Mouse (Mus musculus): Measurements from ENCODE around the gene Tenm4. TPM values are rescaled to one million over a fixed set of nuclear protein-coding genes. Genes with fewer than 3 reads are reported as not detected.

Tenm4 gene
- polyA plus RNA-seq, 1 experiment = 0.79 TPM

- Histone ChIP-seq H3K27me3 (ENCODE audit: control insufficient read depth, insufficient read depth, low read length) (no peaks in the 10 kb centered on the region), H3K36me3 (ENCODE audit: control insufficient read depth, insufficient read depth, low read length) (no peaks in the 10 kb centered on the region), H3K27ac (ENCODE audit: insufficient read depth, low read depth, low read length) (no peak overlapping the region), H3K4me1 (ENCODE audit: control insufficient read depth, insufficient read depth, insufficient read length, low read length) (no peaks in the 10 kb centered on the region), H3K4me3 (ENCODE audit: low read depth, low read length) (no peak overlapping the region)
- TF ChIP-seq POLR2A (IDR thresholded peaks at IDR 0.05; ENCODE audit: low read depth, low read length) = no peak
- WGBS = 68% methylated on average over 11 of the region's 11 CpGs
Measured at GRCm38 (mm10) chr7:96400411-96400810, 229.4 kb downstream of the Tenm4 start.

DNA sequence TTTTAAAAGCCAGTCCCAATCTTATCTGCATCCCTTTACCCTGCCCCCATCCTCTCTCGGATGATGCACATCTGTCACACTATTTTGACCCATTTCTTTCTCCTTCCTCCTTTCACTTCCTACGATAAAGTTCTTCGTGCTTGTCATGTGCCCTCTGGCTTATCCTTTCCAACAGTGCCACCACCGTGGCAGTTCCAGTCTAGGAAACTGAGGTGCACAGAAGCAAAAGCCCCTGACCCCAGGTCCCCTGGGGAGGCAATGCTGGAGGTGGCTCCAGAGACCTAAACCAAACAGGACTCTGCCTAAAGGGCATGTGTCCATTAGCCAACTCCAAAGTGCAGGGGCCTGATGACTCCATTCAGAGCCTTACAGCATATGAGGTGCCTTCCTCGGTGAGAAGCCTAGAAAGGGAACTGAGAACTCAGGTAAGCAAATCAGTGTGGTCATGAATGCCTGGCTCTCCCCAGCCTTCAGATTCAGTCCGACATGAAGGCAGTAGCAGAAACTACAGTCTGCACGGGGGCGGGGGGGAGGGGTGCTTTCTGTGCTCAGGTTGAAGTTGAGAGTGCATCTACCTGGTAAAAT, 235.7 kb downstream of the Tenm4 start:
- Histone ChIP-seq H3K36me3 (ENCODE audit: control insufficient read depth, insufficient read depth, low read length) (no peaks in the 10 kb centered on the region), H3K27me3 (ENCODE audit: control insufficient read depth, insufficient read depth, low read length) (no peaks in the 10 kb centered on the region), H3K4me3 (ENCODE audit: low read depth, low read length) (no peak overlapping the region), H3K27ac (ENCODE audit: insufficient read depth, low read depth, low read length) (no peak overlapping the region), H3K4me1 (ENCODE audit: control insufficient read depth, insufficient read depth, insufficient read length, low read length) (no peaks in the 10 kb centered on the region)
- WGBS = 68% methylated on average over 8 of the region's 8 CpGs
- TF ChIP-seq CTCF (IDR thresholded peaks at IDR 0.05; ENCODE audit: extremely low read depth, insufficient read length, insufficient replicate concordance, low read depth, low read length) = no peak
- no peak for TF ChIP-seq POLR2A (IDR thresholded peaks at IDR 0.05; ENCODE audit: low read depth, low read length)

DNA sequence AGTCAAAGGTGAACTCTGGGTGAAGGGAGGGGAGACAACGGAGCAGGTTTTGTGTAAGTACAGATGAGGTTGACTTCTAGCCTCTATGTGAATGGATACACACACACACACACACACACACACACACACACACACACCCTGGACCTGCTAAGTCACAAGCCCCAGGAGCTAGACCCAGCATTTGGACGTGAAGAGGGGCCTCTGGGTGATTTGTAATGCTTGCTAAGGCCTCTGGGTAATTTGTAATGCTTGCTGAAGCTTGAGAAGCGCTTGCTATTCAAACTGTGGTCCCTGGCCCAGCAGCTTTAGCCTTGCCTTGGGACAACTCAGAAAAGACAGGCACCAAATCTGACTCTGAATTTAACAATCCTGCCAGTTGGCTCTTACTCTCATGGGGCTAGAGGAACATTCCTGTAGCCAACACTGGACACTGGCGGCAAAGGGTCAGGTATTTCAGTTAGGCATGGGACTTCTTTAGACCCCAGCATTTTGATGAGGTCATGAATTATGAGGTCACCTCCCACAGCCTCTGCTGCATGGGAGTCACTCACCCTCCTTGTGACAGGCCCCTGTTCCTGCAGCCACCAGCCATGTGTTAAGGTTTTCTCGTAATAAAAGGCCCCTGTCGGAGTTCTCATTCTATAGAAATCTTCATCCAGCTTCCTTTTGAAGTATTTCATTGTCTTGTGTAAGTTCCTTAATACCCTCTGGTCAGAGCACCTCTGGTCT, 237.3 kb downstream of the Tenm4 start:
- H3K27ac ChIP-seq (ENCODE audit: insufficient read depth, low read depth, low read length) = no peak overlapping the region
- H3K36me3 ChIP-seq (ENCODE audit: control insufficient read depth, insufficient read depth, low read length) = no peaks in the 10 kb centered on the region
- TF ChIP-seq CTCF (IDR thresholded peaks at IDR 0.05; ENCODE audit: extremely low read depth, insufficient read length, insufficient replicate concordance, low read depth, low read length) (no peak), POLR2A (IDR thresholded peaks at IDR 0.05; ENCODE audit: low read depth, low read length) (no peak)
- H3K27me3 ChIP-seq (ENCODE audit: control insufficient read depth, insufficient read depth, low read length) = no peaks in the 10 kb centered on the region
- no peaks in the 10 kb centered on the region for H3K4me1 ChIP-seq (ENCODE audit: control insufficient read depth, insufficient read depth, insufficient read length, low read length)
- 78% methylated on average over 6 of the region's 6 CpGs for WGBS
- no peak overlapping the region for H3K4me3 ChIP-seq (ENCODE audit: low read depth, low read length)

GRCm38 (mm10) chr7:96409323-96409880, 238.4 kb downstream of the Tenm4 start:
- Histone ChIP-seq H3K27me3 (ENCODE audit: control insufficient read depth, insufficient read depth, low read length) (no peaks in the 10 kb centered on the region), H3K27ac (ENCODE audit: insufficient read depth, low read depth, low read length) (no peak overlapping the region), H3K36me3 (ENCODE audit: control insufficient read depth, insufficient read depth, low read length) (no peaks in the 10 kb centered on the region), H3K4me3 (ENCODE audit: low read depth, low read length) (no peak overlapping the region), H3K4me1 (ENCODE audit: control insufficient read depth, insufficient read depth, insufficient read length, low read length) (no peaks in the 10 kb centered on the region)
- no peak for TF ChIP-seq POLR2A (IDR thresholded peaks at IDR 0.05; ENCODE audit: low read depth, low read length)
- no peak for TF ChIP-seq CTCF (IDR thresholded peaks at IDR 0.05; ENCODE audit: extremely low read depth, insufficient read length, insufficient replicate concordance, low read depth, low read length)
- 83% methylated on average over 11 of the region's 11 CpGs for WGBS

DNA sequence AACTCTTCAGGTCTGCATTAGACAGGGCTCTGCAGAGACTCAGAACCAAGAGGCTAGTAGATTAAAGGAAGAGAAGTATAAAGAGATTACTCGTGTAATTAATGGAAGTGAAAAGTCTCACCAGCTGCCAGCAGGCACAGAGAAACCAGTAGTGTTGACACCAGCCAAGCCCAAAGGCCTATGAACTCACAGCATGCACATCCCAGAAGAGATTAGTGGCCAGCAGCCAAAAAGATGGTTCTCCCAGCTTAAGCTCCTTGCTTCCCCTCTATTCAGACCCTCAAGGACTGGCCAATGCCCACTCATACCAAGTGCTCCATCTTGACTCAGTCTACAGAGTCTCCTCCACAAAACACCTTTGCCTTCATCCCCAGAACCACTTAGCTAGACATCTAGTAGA, 242.8 kb downstream of the Tenm4 start:
- no peaks in the 10 kb centered on the region for H3K27me3 ChIP-seq (ENCODE audit: control insufficient read depth, insufficient read depth, low read length)
- whole genome bisulfite sequencing = 48% methylated on average over 1 of the region's 1 CpGs
- H3K4me1 ChIP-seq (ENCODE audit: control insufficient read depth, insufficient read depth, insufficient read length, low read length) = no peaks in the 10 kb centered on the region
- no peak overlapping the region for H3K27ac ChIP-seq (ENCODE audit: insufficient read depth, low read depth, low read length)
- TF ChIP-seq POLR2A (IDR thresholded peaks at IDR 0.05; ENCODE audit: low read depth, low read length) (no peak), CTCF (IDR thresholded peaks at IDR 0.05; ENCODE audit: extremely low read depth, insufficient read length, insufficient replicate concordance, low read depth, low read length) (no peak)
- no peaks in the 10 kb centered on the region for H3K36me3 ChIP-seq (ENCODE audit: control insufficient read depth, insufficient read depth, low read length)
- H3K4me3 ChIP-seq (ENCODE audit: low read depth, low read length) = no peak overlapping the region

GRCm38 (mm10) chr7:96414290-96415055, 243.4 kb downstream of the Tenm4 start:
- 53% methylated on average over 9 of the region's 9 CpGs for WGBS
- Histone ChIP-seq H3K27ac (ENCODE audit: insufficient read depth, low read depth, low read length) (no peak overlapping the region), H3K27me3 (ENCODE audit: control insufficient read depth, insufficient read depth, low read length) (no peaks in the 10 kb centered on the region), H3K4me1 (ENCODE audit: control insufficient read depth, insufficient read depth, insufficient read length, low read length) (no peaks in the 10 kb centered on the region), H3K4me3 (ENCODE audit: low read depth, low read length) (no peak overlapping the region), H3K36me3 (ENCODE audit: control insufficient read depth, insufficient read depth, low read length) (no peaks in the 10 kb centered on the region)
- no peak for TF ChIP-seq POLR2A (IDR thresholded peaks at IDR 0.05; ENCODE audit: low read depth, low read length)
- TF ChIP-seq CTCF (IDR thresholded peaks at IDR 0.05; ENCODE audit: extremely low read depth, insufficient read length, insufficient replicate concordance, low read depth, low read length) = no peak
